Mouse (Mus musculus) adipose tissue, adult 10 weeks (tissue): ENCODE measurements around the gene Foxo4. TPM values are rescaled to one million over a fixed set of nuclear protein-coding genes. Genes with fewer than 3 reads are reported as not detected.

Source experiments
- polyA plus RNA-seq: library from polyadenylated mRNA; stranded (reverse); fragments of 350-450 nt; fragmentation: Illumina TruSeq; extraction: RNeasy Lipid Tissue Mini Kit (QIAGEN cat#74804); gene quantifications from one replicate; pipeline ENCODE4 v1.2.3, GENCODE M21; 2014; ENCODE audit warnings: low read depth, low replicate concordance

Gene Foxo4
- polyA plus RNA-seq = 27.3 TPM

DNA sequence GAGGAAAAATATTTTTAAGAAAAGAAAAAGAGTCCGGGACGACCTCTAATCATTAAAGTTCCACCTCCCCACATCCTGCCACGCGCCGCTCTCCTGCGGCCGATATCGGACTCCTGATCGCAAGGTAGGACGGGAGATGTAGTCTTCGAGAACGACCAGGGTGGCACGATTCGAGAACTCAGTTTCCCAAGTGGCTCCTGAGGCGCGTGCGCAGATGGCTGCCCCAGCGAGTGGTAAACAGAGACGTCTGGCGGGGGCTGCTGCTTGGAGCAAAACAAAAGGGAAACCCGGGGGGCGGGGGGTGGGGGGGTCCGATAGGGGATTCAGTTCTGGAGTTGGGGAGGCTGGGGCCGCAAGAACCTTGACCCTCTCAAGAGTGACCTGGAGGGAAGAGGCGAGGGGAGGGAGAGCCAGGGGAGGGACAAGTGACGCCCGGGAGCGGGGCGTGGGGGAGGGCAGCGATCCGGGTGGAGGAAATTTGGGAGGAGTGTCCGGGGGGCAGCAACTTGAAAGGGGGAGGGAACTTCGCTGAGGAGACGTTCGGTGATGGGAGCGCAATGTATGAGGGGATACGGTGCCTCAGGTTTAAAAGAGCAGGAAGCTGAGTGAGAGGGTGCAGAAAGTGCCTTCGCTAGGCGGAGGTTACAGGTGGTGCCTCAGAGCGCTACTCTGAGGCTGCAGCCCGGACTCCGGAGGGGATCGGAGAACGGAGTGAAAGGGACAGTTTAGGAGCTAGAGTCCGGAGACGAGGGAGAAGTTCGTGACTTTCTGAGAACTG, at the start of gene Foxo4:
Gene Foxo4 (plus strand): TSS at position 577 of the 778 bp plus-strand sequence.

DNA sequence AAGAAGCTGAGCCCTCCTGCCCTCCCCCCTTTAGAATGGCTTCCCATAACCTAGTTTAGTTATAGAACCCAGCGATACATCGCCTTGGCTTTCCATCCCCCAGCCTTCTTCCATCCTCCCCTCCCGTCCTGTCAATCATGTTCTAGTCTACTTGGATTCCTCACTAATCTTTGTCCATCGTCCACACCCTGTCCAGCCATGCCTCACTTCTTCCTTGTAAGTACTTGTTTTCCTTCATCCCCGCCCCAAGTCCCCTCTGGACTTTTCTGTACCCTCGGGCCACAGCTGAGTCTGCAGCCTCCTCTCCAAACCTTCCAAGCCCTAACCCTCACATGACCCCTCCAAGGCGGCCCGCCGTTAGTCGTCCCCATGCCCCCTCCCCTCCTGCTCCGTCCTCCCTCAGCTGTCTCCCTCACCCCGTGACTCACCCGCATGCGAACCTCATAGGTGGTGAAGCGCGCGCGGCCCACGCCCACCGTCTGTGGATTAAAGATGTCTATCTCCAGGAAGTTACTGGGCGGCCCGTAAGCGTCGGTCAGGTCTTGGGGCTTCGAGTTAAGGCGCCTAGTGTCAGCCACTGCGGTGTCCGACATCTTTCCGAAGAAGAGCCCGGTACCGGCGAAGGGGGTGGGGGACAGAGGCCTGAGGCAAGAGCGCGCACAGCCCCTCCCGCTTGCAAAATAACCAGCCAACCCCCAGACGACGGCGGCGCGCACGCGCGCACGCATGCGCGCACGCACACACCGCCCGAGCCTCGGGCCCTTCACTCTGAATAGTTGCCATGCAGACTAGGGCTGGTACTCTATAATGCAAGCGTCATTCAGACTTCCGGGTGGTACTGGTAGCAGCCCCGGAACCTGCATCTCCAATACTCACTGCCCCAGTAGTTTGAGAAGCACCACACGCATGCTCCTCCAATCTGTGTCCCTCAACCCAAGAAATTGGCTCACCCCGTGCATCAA, 32.2 kb upstream of the Foxo4 start, which contains the start of gene Snx12:
Gene Snx12 (minus strand): TSS at position 730 of the 962 bp plus-strand sequence.

DNA sequence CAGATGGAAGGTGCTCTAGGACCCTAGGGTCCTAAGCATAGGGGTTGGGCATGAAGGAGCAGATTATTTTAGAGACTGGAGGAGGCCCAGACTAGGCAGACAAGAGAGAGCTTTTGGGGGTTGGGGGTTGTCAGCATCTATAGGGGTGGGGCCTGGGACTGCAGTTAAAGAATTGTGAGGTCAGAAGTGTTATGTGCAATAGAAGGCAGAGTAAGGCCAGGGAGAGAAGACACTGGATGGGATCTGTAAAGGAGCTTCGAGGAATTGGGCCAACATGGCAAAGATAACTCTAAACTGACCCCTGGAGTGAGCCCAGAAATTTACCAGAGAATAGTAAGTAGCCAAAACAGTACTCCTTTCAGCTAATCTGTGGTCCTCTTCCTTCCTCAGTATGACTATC, 9.6 kb downstream of the Foxo4 start, which contains the start of gene Gm614:
Gene Gm614 (minus strand): TSS at position 101 of the 400 bp plus-strand sequence.

DNA sequence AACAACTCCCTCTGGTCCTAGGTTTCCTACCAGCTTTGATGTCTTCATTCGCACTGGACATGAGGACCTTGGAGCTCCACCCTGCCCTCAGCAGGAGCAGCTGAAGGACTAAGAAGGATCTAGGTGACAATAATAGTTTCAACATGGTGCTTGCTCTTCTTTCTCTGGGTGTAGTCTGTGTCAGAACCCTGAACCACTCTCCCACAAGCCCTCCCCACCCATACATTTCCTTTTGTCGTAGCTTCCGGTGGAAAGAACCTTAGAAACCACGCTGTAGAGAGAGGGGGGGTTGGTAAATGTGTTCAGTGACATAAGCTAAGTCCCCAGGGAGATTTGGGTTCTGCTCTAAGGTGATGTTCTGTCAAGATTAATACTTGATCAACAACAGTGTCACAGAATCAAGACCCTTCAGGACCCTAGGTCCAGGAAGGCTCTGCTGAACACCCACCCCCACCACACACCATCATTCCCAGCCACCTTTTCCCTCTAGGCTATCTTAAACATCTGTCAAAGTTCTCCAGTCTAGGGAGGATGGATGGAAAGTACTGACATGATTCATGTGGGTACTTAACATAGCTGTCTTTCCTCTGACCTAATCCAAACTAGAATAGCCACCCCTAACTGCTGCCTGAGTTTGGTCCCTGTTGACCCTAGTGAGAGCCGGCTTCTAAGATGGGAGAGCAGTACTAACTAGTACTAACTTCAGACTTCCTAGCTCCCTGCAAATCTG, 13.9 kb downstream of the Foxo4 start, which contains the start of gene Il2rg:
Gene Il2rg (minus strand): TSS at position 231 of the 730 bp plus-strand sequence.

DNA sequence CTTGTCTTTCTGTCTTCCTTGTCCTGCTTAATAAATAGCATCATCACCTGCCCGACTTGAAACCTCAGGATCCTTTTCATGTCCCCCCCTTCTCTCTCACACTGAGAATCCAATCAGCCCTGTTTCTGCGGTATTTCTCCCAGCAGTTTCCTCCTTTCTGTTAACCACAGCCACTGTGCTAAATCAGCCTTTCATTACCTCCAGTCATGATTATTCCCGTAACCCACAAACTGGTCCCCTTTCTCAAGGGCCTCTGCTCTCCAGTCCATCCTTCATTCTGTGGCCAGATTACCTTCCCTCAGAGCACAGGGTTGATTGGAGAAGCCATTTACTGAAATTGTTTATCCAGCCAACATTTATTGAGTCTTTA, 14.4 kb downstream of the Foxo4 start, which contains the start of gene Gm20489:
Gene Gm20489 (minus strand): TSS at position 269 of the 370 bp plus-strand sequence.

DNA sequence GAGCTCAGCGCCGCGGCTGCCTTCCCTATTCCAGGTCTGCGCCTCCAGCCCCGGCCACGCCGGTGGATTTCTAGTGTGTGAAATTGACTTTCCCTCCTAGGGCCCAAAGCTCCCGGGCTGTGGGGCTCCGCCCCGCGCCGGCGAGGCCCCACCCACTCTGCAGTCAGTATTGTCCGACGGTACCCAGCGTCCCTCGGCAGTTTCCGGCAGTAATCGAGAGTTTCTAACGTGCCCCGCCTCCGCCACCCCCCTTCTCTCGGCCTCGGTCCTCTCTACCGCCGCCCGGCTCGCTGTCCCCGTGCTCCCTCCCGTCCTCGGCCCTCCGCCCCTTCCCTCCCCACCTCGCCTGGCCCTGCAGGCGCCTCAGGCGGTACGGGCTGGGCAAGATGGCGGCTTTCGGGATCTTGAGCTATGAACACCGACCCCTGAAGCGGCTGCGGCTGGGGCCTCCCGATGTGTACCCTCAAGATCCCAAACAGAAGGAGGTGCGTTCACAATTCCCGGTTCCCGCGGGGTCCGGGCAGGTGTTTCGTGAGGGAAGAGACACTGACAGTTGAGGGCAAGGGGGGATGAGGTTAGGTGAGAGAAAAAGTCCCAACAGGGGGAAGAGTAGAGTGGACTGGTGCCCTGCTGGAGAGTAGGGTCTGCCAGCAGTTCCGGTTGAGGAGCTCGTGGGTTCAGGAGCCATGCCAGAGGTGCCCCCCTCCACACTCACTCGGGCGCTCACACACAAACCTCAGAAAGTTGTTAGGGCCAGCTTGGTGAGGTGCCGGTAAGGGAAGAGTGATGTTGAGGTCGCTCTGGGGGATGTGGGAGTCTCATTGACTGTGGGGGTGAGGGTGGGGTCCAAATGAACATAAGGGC, 19.8 kb downstream of the Foxo4 start, which contains the start of gene Med12:
Gene Med12 (plus strand): TSS at position 156 of the 864 bp plus-strand sequence.

DNA sequence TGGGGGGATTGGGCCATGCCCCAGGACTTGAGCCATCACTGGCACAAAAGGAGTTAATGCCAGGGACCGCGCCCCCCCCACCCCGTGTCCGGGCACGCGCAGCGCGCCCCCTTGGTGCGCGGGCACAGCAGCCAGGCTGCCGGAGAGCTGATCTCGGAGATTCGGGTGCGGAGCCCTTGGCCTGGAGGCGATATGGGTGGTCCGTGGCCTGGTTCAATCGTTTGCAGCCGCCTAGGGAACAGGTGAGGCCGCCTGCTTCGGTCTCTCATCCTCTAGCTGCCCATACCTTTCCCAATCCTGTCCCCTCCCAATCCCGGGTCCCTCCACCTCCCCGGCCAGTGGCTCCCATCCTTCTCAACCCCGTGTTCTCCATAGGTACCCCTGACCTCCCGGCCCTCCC, 44.7 kb downstream of the Foxo4 start, which contains the start of gene Nlgn3:
Gene Nlgn3 (plus strand): TSS at position 114 of the 400 bp plus-strand sequence.

Other genes with a start within 250 kb of the Foxo4 start
- gene Tex11, start 194.9 kb upstream of the Foxo4 start, polyA plus RNA-seq = 0.15 TPM
- gene Slc7a3, start 168.5 kb upstream of the Foxo4 start, polyA plus RNA-seq = 1.1 TPM
- gene Snx12, start 32.0 kb upstream of the Foxo4 start, polyA plus RNA-seq = 45.4 TPM
- gene Gm614, start 9.5 kb downstream of the Foxo4 start, polyA plus RNA-seq = 8.2 TPM
- 9.5 TPM for gene Il2rg, start 13.7 kb downstream of the Foxo4 start, polyA plus RNA-seq
- gene Gm20489, start 14.5 kb downstream of the Foxo4 start, polyA plus RNA-seq = not detected
- gene Med12, start 19.5 kb downstream of the Foxo4 start, polyA plus RNA-seq = 53.8 TPM
- gene Nlgn3, start 44.6 kb downstream of the Foxo4 start, polyA plus RNA-seq = 0.05 TPM
- gene Gjb1, start 121.8 kb downstream of the Foxo4 start, polyA plus RNA-seq = 18.5 TPM
- gene Zmym3, start 166.3 kb downstream of the Foxo4 start, polyA plus RNA-seq = 50.3 TPM
- 172 TPM for gene Nono, start 174.8 kb downstream of the Foxo4 start, polyA plus RNA-seq
- gene Itgb1bp2, start 194.6 kb downstream of the Foxo4 start, polyA plus RNA-seq = 0.56 TPM